Mouse (Mus musculus): ENCODE results near the gene Pate3.
A peak's percentile ranks its signal among the peaks of the same experiment; 100 is the strongest.
"Not testable (repeated sequence)": the region's sequence is repeated elsewhere in the genome, so short reads cannot be mapped to it uniquely, and the experiment has no call there.

Gene Pate3

DNA sequence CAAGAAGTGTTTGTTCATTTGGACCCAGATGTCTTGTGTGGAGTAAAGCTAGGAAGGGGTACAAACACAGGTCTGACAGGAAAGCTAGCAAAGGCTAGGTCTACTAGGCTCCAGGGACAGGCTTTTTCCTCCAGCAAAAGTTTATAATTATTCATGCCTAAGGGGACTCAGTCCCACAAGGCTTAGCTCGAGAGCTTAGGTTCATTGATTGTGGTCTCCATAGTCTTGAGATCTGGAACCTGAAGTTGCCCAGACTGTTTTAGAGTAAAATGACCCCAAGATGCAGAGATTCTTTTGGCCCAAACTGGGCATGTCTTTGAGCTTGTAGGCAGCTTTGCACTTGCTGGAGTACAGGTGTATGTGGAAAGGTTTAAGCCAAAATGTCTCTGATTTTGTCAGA, at the start of gene Pate3:
Gene Pate3, minus strand, starts transcription at position 101 of the 400 bp plus-strand sequence.
- DNase-seq: no peak

DNA sequence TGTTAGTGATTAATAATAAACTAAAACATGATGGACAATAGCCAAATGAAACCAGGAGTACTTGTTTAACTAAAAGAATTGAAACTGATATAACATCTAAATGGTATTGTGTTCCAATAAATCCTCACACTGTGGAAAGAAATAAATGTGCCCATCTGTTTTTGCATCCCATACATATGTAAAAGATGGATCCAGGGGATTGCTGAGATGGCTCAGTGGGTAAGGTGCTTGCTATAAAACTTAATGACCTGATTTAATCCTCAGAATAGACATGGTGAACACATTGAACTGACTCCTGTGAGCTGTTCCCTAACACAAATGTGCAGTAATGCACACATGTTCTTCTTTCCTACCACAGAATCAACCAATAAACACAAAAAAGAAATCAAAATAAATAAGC, 43.9 kb upstream of the Pate3 start:
- no peak for DNase-seq

DNA sequence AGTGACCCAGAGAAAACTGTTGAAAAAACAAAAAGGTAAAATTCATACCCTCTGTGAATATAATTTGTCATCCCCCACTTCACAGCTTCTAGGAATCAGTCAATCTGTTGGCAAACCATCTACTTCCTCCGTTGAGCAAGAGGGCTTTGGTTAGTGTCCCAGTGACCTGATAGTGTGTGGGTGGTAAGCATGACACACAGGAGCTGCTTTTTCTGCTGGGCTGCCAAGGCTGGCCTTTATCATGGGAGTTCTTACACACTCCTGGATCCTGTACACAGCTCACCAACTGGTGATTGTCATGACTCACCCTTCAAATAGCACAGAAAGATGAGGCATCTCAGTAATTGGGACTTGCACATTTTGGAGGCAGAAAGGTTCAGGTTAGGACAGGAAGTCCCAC, 39.0 kb upstream of the Pate3 start, which contains the start of gene Pate1:
Gene Pate1, minus strand, starts transcription at position 378 of the 400 bp plus-strand sequence.
- DNase-seq: no peak

DNA sequence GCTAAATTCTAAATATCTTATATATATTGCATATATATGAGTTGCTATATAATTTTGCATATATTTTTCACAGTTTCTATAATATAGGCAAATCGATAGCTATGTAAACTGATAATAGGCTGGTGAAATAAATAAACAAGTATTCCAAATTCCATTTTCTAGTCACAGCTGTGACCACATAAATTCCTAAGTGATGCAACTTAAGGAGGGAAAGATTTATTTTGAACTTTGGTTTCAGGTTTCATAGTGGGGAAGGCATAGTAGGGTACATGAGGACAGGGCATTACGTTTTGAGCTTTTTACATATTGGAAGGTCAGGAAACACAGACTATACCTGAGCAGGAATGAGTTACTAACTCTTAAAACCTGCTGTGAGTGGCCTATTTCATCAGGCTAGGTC, 25.6 kb upstream of the Pate3 start:
- DNase-seq: no peak

DNA sequence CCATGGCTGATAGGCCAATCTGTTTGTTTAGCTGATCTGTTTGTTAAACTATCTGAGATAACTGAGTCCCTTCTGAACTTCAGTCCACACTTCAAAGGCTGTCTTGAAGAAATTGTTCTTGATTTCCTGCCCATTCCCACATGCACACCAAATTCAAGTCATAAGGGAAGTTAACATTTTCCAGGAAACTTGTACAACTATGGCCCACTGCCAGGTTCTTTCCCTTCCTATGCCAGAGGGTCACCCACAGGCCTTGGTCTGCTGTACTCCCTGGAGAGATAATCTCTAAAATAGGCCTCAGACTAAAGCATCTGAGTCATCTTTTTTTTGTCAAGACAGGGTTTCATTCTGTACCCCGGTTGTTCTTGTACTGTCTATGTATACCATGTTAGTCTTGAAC, 15.0 kb downstream of the Pate3 start:
- DNase-seq: peak in 1 of 2 experiments; percentile 3

DNA sequence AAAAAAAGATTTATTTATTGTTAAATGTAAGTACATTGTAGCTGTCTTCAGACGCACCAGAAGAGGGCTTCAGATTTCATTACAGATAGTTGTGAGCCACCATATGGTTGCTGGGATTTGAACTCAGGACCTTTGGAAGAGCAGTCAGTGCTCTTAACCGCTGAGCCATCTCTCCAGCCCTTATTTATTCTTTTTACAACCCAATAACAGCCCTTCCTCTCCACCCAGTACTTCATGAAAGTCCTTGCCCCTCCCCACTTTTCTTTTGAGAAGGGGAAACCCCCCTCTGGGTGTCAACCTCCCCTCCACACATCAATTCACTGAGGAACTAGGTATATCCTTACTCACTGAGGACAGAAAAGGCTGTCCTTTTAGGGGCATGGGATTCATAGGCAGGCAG, 31.2 kb downstream of the Pate3 start:
- DNase-seq: not testable (repeated sequence)

- no peak for DNase-seq
These were observed 34.0 kb downstream of the Pate3 start for GRCm38 (mm10) chr9:35614005-35614404.

DNA sequence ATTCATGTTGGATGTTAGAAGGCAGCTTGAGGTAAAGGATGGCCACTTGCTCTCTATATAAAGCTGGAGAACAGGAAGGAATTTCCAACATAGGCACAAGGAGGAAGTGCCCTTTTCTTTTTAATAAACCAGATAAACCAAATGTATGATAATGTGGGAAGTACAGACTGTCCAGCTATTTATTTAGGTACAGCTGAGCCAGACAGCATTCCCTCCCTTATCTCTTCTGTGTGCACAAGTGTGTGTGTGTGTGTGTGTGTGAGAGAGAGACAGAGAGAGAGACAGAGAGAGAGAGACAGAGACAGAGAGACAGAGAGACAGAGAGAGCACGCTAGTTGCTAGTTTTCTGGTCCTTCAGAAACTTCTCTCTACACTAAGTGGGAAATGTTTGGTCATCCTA, 36.2 kb downstream of the Pate3 start, which contains the start of gene Pate4:
Gene Pate4, minus strand, starts transcription at position 101 of the 400 bp plus-strand sequence.
- no peak for DNase-seq

DNA sequence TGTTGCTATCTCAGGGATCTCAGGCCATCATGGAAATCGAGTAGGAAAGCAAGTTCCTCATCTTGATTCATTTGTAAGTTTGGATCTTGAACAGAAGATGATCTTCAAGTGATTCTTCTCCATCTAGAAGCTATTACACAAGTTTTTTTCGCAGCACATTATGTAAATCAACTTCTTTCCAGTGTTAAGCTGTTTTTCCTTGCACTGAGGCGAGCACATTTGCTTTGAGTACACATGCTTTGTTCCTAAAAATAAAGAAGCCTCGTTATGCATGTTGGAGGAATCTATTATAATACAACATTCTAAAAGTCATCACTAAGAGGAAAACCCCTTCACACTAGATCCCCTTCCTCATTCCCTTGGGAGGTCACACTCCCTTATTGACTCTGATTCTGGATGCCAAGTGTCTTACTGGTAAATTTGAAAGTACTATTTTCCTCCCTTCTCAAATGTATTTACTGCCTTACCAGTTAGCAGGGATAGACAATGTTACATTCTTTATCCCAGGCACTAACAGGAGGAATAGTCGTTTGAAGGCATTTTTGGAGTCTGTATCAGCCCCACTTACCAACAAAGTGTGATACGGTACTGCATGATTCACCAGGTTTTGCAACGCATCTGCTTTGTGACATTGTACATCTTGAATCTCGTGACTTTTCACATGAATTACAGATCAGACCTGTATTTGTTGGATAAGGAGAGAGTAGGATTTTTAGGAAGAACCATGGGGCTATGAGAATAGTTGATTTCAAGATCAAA, 40.2 kb downstream of the Pate3 start:
- no peak for DNase-seq

Data from kidney, postnatal 25 days (tissue).